Mouse (Mus musculus): Measurements from ENCODE around the gene Wee2.

Wee2 gene

GRCm38 (mm10) chr6:40438936-40439335, at the start of gene Wee2:
Gene Wee2 (plus strand): TSS chr6:40439088.
- no peak for DNase-seq (ENCODE audit: low spot score in 2 of 2)

DNA sequence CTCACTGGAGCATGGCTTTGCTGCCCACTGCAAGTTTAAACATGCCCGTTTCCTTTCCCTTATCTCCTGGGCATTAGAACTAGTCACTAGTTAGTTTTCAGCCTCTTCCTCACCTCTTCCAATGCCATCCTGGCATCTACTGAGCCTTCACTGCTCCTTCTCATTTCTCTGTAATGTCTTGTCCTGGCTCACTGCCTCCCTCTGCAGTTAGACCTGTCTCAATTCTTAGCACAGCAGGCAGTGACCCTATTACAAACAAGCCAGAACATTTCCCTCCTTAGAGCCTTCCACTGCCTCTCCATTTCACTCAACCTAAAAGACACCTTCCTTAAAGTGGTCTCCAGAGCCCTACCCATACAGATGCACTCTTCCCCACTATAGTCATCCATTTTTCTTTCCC, 47.9 kb upstream of the Wee2 start:
- no peak for DNase-seq (ENCODE audit: low spot score in 2 of 2)

DNA sequence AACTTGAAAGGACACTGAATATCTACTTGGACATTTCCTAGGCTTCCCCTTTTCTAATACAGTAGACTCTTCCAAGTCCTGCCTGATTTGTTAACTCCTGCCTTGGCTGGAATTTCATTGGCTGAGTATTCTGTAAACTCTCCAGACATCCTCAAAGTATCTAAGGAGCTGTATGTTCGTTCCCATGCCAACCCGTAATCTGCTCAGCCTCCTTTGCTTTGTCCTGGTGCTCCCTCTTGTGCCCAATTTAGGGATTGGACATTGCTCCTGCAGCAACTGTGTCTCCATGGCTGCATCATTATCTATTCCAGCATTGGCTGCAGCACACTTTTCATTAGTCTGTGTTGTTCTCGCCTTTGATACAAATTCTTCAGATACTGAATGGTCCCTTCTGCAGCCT, 45.7 kb upstream of the Wee2 start:
- peak; percentile 81 to 89 for DNase-seq (ENCODE audit: low spot score in 2 of 2)

GRCm38 (mm10) chr6:40402031-40402430, 36.9 kb upstream of the Wee2 start:
- no peak for DNase-seq (ENCODE audit: low spot score in 2 of 2)

DNA sequence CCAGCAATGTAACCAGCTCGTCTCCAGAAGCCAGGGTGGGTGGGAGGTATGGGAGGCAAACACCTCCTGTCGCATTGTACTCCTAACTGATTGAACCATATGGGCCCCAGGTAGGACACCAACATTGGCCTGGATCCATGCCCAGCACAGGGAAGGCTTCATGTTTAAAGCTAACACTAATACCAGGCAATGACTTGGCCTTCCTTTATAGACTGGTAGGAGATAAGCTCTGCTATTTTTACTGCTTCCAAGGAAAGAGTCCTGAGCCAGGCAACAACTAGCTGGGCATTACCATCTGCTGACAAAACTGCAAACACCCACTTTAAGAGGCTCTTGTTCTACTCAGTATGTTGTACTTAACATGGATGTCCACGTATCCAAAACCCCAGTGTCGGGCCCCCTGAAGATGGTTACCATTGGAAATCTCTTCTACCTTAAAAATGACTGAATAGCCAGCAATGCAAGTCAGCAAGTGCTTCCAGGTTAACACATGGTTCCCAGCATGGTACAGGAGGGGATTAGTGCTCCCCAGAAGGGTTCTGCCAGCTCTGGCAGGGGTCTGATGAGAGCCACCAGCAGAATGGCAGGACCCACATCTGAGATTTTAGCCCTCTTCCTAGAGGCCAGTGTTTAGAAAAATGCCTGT, 35.1 kb upstream of the Wee2 start:
- DNase-seq (ENCODE audit: low spot score in 2 of 2) = no peak

- DNase-seq (ENCODE audit: low spot score in 2 of 2) = no peak
Observed at GRCm38 (mm10) chr6:40411085-40411484, 27.8 kb upstream of the Wee2 start.

GRCm38 (mm10) chr6:40413046-40413445, 25.8 kb upstream of the Wee2 start:
- no peak for DNase-seq (ENCODE audit: low spot score in 2 of 2)

DNA sequence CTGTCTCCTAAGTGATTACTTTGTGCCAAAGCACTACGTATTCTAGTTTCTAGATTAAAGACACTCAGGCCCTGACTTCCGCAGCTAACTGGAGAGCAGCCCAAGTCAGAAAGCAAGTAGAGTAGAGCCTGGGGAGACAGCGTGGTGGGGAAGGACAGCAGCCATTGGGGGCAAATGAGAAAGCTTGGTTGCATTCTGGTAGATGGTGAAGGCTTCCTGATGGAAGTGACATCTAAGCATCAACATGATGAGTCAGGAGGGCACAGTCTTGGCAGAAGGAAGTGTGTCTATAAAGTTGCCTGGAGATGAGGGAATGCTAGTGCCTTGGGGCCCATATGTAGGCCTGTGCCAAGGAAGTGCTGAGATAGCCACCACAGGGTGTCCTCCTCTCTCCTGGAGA, 25.3 kb upstream of the Wee2 start:
- DNase-seq (ENCODE audit: low spot score in 2 of 2) = no peak

DNA sequence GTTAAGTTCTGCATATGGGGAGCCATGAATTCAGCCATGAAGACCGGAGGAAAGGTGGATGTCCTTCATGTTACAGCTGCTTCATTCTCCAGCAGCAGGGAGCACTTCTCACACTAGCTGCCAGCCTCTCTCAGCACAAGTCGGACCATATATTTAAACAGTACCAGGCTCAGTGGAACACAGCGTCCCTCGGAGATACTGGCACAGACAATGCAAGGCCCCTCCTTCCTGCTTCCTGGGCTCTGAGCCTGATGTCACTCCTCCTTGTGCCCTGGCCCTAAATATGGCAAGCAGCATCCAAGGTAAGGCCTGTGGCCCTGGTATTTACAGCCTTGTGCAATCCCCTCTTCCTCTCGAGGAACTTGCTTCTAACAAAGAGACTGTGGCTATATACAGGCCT, 23.1 kb upstream of the Wee2 start:
- DNase-seq (ENCODE audit: low spot score in 2 of 2) = no peak

DNA sequence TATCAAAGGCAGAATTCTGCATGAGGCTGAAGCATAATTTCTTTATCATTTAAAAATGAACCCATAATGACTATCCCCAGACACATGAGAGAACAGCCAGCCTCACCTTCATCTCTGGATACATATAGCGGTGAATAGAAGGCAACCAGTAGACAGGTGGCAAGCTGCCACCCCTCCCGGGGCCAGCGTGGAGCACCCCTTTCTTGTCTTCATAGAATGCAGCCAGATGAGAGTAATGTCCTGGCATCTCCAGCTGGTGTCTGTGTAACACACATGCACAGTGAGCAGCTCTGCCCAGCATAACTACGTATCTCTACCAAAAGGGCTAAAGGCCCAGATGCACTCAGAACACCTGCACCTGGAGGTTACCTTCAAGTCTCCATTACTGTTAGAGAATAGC, 20.5 kb upstream of the Wee2 start:
- no peak for DNase-seq (ENCODE audit: low spot score in 2 of 2)

GRCm38 (mm10) chr6:40421099-40421498, 17.8 kb upstream of the Wee2 start:
- DNase-seq (ENCODE audit: low spot score in 2 of 2) = no peak

DNA sequence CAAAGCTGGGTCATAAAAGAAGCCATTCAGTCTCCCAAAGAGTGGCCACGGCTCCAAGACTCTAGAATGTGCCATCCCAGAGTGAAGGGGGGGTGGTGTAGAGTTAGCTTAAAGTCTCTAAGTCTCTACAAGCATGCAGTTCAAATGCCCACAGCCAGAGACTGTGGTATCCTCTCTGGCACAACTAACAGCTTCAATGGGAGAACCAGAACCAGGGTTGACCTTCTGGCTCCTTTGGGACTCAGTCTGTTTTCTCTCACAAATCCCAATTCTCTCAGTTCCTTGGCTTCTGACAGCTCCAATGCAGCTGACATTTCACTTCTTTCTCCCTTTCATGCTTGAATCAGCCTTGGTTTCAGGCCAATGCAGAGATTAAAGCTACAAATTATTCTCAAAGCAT, 15.9 kb upstream of the Wee2 start:
- DNase-seq (ENCODE audit: low spot score in 2 of 2) = no peak

DNA sequence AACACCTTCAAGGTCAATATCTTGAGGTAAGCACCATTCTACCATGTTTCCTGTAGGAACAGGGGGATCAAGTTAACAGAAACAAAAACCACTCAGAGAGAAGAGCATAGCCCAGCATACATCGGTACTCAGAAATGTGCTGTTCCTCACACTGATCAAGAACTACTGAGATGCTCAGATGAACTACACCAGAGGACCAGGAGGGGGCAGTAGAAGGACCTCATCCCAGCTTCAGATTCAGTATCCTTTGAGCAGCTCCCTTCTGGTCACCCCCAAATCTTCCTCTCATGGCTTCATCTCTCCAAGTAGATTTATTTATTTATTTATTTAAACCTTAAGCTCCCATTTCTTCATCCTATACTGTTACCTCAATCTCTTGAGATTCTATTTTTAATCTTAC, 15.1 kb upstream of the Wee2 start:
- DNase-seq (ENCODE audit: low spot score in 2 of 2) = no peak

DNA sequence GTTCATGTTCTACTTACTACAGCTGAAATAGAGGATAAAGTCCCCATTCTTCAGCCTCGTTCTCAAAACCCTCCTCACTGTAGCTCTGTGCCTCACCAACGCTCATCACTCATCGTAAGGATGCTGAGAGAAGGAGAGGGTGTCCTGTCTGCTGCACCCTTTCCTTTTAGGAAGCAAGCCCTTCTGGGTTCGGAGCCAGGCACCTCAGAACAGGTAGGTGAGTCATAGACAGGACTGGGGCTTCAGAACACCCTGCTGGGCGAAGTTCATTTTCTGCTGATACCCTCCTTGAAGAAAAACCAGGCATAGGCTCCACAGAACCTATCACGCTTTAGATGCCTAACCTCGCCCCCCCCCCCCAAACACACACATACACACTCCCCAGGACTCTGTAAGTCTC, 11.4 kb upstream of the Wee2 start:
- DNase-seq (ENCODE audit: low spot score in 2 of 2) = no peak

GRCm38 (mm10) chr6:40428696-40429095, 10.2 kb upstream of the Wee2 start:
- DNase-seq (ENCODE audit: low spot score in 2 of 2) = no peak

DNA sequence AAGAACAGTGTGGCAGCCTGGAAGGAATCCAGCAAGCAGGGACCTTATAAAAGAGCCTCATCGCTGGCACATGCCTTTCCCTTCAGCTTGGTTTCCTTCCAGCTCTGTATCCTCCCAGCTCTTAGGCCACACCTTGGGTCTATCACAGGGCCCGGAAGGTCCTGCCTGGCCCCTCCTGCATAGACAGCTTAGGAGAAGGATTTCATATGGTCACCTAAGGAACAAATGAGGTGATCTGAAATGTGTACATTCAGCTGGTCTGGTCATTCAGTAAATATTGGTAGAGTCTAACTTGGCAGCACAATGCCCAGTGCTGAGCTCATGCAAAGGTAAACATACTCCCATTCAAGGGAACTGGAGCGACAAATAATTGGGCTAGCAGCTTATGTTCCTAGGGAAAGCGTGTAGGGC, 9.4 kb upstream of the Wee2 start:
- DNase-seq (ENCODE audit: low spot score in 2 of 2) = no peak

DNA sequence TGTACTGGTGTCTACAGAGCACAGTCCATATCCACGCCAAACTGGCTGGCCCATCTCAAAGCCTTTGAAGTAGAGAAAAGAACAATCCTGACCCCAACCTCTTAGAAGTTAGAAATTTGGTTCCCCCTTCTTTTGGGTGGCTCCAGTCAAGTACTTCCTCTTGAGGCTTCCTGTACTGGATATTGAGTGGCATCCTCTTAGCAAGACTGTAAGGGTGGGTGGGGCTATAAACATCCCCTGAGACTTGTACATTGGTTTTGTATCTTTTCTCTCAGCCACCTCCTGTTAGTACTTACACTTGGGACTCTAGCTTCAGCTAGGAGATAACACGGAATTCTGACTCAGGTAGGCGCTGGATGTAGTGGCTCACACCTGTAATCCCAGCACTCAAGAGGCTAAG, 8.6 kb upstream of the Wee2 start:
- DNase-seq (ENCODE audit: low spot score in 2 of 2) = no peak

GRCm38 (mm10) chr6:40430878-40431277, 8.0 kb upstream of the Wee2 start:
- no peak for DNase-seq (ENCODE audit: low spot score in 2 of 2)

- DNase-seq (ENCODE audit: low spot score in 2 of 2) = no peak
Observed at GRCm38 (mm10) chr6:40431356-40431755, 7.5 kb upstream of the Wee2 start.

- DNase-seq (ENCODE audit: low spot score in 2 of 2) = no peak
Observed at GRCm38 (mm10) chr6:40431812-40432211, 7.1 kb upstream of the Wee2 start.

- peak; percentile 52 to 65 for DNase-seq (ENCODE audit: low spot score in 2 of 2)
Observed at GRCm38 (mm10) chr6:40432346-40433275, 6.3 kb upstream of the Wee2 start.

- no peak for DNase-seq (ENCODE audit: low spot score in 2 of 2)
Observed at GRCm38 (mm10) chr6:40434697-40435096, 4.2 kb upstream of the Wee2 start.

Data from frontal cortex, postnatal 10 days (tissue).